10 mouse cellular contexts compared by ENCODE assay signal in genomic region chr9:96415873-96416570, GRCm38 (mm10). TPM values are rescaled to one million over a fixed set of nuclear protein-coding genes. Genes with fewer than 3 reads are reported as not detected.
DNase-seq lines count a peak whose midpoint lies in the region; ATAC-seq and TF ChIP-seq lines count a peak whose summit lies in the region.
"Had no signal": no experiment of that assay in that cellular context is flagged by ENCODE, and none has a peak within 500 bp of the region (broad histone marks: within the 10 kb centered on the region; RNA-seq: fewer than 3 reads in every experiment).

No protein-coding gene starts in this region.

- 33% methylated on average over 5 of the region's 5 CpGs for WGBS in embryonic facial prominence, embryonic 15.5 days

- H3K9ac ChIP-seq in ES-E14 (ENCODE audit: insufficient read depth, low read depth, low read length, poor library complexity, severe bottlenecking): no peak overlapping the region
- H3K9ac ChIP-seq in embryonic facial prominence, embryonic 15.5 days: no peak overlapping the region

- no peak overlapping the region for H3K4me3 ChIP-seq in ES-E14 (ENCODE audit: insufficient read depth in 1 of 2, low read depth in 1 of 2, low read length in 2 of 2, poor library complexity in 1 of 2, severe bottlenecking in 1 of 2)
- no peak overlapping the region for H3K4me3 ChIP-seq in embryonic facial prominence, embryonic 15.5 days (replicated peaks)

- no peak overlapping the region for H3K27ac ChIP-seq in ES-E14 (ENCODE audit: insufficient read depth, low read depth, low read length, poor library complexity, severe bottlenecking)
- H3K27ac ChIP-seq in embryonic facial prominence, embryonic 15.5 days (replicated peaks): peak overlapping the region; percentile 70

- ATAC-seq in embryonic facial prominence, embryonic 15.5 days (ENCODE audit: insufficient number of reproducible peaks, low FRiP score, low TSS enrichment, low read depth): peak; percentile 75

- in situ Hi-C loops in ES-E14 (cut with MboI; ENCODE audit: low sequenced_read_pairs in 2 of 2, unreplicated experiment in 2 of 2): no loop called here

- H3K36me3 ChIP-seq in ES-E14 (ENCODE audit: control insufficient read depth, insufficient read depth, low read length, poor library complexity, severe bottlenecking): no peaks in the 10 kb centered on the region
- no peaks in the 10 kb centered on the region for H3K36me3 ChIP-seq in embryonic facial prominence, embryonic 15.5 days

- peak; percentile 58 for DNase-seq in kidney, postnatal 10 days
- DNase-seq in kidney, adult 9 months: no peak
- no peak for DNase-seq in ES-E14 (ENCODE audit: low read depth, low spot score)
- peak; percentile 77 for DNase-seq in naive thymus-derived CD4-positive, alpha-beta T cell, adult 2 months (ENCODE audit: low read depth)
- DNase-seq in layer of hippocampus, postnatal 25 days (ENCODE audit: extremely low spot score in 1 of 2, low spot score in 1 of 2): no peak
- DNase-seq in cerebellum, adult 9-10 months: no peak
- no peak for DNase-seq in yolk sac, embryonic 10.5 days (ENCODE audit: low spot score)
- DNase-seq: adrenal gland, adult 8-10 months had no signal

- peaks cover 6 to 11% of the 10 kb centered on the region in 2 experiments for H3K4me1 ChIP-seq in ES-E14 (ENCODE audit: control insufficient read depth in 2 of 2, insufficient read depth in 2 of 2, low read length in 2 of 2, poor library complexity in 1 of 2)
- 0 out of 2 replicates have a peak, but pooled peaks cover 6% of the 10 kb centered on the region for H3K4me1 ChIP-seq in embryonic facial prominence, embryonic 15.5 days

- no peak overlapping the region for H3K4me2 ChIP-seq in embryonic facial prominence, embryonic 15.5 days (replicated peaks)
- H3K4me2 ChIP-seq: liver, embryonic 11.5 days had no signal

- H3K9me3 ChIP-seq in ES-E14 (ENCODE audit: control insufficient read depth, insufficient read depth, low read depth, low read length): no peaks in the 10 kb centered on the region
- H3K9me3 ChIP-seq in embryonic facial prominence, embryonic 15.5 days (replicated peaks): no peaks in the 10 kb centered on the region

- H3K27me3 ChIP-seq in embryonic facial prominence, embryonic 15.5 days: no peaks in the 10 kb centered on the region

TF ChIP-seq in ES-E14, 5 proteins besides CTCF, POLR2A, EP300 and RAD21:
- peak; percentile 46; the same call in 1 of the 2 replicates for TF ChIP-seq ZNF384 (IDR thresholded peaks at IDR 0.05; ENCODE audit: low read depth, low read length)
- no peak for TF ChIP-seq ZC3H11A (IDR thresholded peaks at IDR 0.05; ENCODE audit: borderline replicate concordance, low read depth, low read length)

RNA-seq across cellular contexts. Expression of gene Atp1b3, which starts 51.8 kb away (rescaled TPM):
- total RNA-seq in ES-E14 (2012; rRNA removed): 131 and 132 TPM in 2 replicates
- polyA plus RNA-seq in embryonic facial prominence, embryonic 15.5 days (2015; fragmentation: Nextera tagmentation; extraction: Ambion mirVana): 163 and 171 TPM in 2 replicates
- 10 to 100 TPM; 74.7 to 80.9 TPM for total RNA-seq in layer of hippocampus, postnatal 25 days (2021)

Comparison
In these comparisons a context has a peak if more than half of its experiments do, and no peak if none do; other contexts are left out.
1. DNase-seq: peak in kidney, postnatal 10 days (single experiment) and naive thymus-derived CD4-positive, alpha-beta T cell, adult 2 months (single experiment); none in kidney, adult 9 months (single experiment), ES-E14 (single experiment), layer of hippocampus, postnatal 25 days (0 of 2), cerebellum, adult 9-10 months (single experiment) and yolk sac, embryonic 10.5 days (single experiment).